Mouse (Mus musculus): ENCODE data around the gene Sh2d3c. TPM values are rescaled to one million over a fixed set of nuclear protein-coding genes. Genes with fewer than 3 reads are reported as not detected.
A peak's percentile ranks its signal among the peaks of the same experiment; 100 is the strongest.

The Sh2d3c gene
- total RNA-seq, 4 experiments from 2014 or later: 12.4 to 23.9 (median 18.0) TPM

DNA sequence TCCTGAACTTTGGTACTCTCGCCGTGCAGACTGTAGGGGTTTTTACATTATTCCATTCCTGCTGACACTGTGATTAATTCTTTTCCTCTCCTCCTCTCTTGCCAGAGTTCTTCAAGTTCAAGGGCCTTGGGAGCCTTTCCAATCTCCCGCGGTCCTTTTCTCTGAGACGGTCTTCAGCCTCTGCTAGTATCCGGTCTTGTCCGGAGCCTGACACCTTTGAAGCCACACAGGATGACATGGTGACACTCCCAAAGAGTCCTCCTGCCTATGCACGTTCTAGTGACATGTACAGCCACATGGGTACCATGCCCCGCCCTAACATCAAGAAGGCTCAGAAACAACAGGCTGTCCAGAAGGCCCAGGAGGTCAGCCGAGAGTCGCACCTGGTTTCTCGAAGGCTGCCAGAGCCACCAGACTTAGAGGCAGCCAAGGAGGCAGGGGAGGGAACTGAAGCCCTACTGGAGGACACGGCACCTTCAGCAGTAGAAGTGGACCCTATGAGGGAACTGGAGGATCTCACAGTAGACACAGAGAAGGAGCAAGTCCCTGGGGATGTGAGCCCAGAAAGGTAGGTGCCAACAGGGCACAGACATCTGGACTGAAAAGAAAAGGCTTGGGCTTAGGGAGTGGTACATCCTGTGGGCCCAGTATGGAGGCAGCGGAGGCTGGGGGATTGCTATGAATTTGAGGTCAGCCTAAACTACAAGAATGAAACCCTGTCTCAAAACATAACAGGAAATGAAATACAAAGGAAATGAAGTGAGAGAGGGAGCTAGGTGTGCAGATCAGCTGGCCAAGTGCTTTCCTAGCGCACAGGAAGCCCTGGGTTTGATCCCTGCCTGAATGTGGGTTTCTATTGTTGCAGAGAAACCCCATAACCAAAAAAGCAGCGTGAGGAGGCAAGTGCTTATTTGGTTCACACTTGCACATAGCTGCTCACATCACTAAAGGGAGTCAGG, 4.3 kb downstream of the Sh2d3c start:
- no peak for DNase-seq

DNA sequence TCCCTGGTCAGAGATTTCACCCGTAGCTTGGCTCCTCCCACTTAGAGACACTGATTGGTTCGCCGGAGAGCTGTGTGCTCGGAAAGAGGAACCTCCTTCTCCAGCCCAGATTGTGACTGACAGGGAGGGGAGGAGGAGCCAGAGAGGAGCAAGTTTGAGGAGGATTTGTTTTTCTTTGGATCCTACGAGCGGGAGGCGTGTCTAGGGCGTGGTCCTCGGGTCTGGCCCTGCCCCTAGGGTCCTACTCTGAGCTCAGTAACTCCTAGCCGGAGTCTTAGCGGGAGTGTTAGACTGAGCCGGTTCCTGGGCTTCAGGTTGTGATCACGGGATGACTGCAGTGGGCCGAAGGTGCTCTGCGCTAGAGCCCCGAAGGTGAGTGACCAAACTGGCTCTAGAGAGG, 6.6 kb downstream of the Sh2d3c start:
- peak; percentile 95 for DNase-seq

DNA sequence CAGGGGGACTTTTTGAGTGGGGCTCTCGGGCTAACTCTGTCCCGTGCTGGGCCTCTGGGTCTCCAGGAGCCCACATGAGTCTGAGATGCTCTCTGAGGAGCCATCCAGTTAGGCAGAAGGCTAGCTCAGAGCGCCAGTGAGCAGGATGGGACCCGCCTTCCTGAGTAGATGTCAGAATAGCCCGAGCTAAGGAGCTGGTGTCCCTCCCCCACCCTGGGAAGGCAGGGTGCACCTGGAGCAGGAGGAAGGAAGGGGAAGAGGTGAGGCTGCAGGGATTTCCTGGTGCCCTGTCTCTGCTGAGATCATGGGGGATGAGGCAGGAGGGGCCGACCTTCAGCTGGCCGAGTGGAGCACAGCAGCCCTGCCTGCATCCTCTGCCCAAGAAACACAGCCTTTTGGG, 7.6 kb downstream of the Sh2d3c start:
- peak; percentile 60 for DNase-seq

DNA sequence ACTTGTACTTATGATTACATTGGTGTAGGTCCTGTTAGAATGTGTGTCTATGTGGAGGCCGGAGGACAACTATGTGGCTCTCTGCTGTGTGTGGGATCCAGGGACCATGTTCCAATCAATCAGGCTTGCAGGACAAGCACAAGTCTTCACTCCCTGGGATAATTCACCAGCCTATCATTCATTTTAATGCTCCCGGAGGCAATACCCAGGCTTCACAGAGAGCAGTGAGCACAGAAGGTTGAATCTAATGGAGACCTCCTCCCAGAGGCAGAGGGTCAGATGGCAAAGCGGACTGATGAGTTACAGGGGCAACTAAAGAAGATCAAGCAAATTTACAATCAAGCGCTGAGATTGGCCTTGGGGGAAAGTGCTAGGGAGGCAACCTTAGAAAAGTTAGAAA, 8.7 kb downstream of the Sh2d3c start:
- no peak for DNase-seq

DNA sequence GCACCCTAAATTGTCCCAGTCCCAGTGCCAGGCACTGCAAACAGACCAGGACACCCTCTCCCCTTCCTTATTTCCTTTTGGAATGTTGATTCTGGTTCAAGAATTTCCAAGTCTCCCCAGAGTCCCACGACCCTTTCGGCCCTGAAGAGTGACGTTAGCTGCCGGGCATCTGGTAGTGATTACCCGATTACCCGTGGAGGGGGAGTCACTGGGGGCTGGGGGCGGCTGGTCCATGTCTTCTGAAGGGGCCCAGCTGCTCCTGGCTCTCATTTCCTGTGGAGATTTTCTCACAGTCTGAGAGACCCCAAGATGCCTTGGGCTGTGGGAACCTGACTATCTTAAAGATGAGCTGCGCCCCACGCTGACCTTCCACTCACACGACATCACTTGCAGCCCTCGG, 10.0 kb downstream of the Sh2d3c start:
- no peak for DNase-seq

DNA sequence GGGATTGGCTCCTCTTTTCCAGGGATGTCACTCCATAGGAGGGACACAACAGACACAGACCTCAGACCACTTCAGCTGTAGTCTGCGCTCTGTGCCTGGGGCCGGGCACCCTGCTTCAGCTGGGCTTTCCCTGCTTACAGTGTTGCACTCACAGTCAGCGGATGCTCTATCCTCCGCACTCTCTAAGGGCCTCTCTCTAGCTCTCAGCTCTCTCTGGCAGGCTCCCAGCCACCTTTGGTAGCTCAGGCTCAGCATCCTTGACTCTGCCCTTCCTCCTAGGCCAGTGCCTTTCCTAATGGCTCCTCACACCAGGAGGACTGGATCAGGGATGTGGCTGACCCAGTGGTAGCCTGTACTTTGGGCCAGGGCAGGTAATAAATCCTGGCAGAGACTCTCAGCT, 11.1 kb downstream of the Sh2d3c start:
- no peak for DNase-seq

DNA sequence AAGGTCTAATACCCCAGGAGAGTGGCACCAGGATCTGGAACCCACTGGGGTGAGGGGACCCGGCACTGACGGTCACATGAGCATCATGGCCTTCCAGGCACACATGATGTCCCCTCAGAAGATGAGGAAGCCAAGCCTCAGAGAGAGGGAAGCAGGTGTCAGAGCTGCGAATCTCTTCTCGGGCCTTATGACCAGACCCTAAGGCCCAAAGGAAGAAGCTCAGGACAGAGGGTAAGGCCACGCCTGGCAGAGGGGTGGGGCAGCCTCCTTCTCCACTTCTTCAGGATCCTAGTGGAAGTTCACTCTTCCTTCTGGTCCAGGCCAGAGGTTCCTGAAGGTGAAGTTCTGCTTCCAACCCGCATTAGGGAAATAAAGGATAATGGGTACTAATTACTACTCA, 11.8 kb downstream of the Sh2d3c start:
- no peak for DNase-seq

DNA sequence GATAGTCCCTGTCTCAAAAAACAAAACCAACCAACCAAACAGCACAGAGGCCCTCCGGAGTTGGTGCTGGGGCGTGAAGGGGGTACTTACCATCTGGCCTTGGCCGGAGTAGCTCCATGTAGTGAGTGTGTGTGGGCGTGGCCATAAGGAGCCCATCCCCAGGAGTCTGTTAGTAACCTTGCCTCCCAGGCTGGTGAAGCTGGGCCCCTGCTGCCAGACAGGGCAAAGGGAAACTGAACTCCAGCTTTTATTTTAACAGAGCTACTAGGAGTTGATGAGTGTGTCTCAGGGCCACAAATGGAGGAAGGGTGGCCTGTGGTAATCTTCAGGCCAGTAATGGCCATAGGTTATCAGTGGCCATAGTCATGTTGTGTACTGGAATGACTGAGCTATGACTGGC, 13.6 kb downstream of the Sh2d3c start:
- no peak for DNase-seq

DNA sequence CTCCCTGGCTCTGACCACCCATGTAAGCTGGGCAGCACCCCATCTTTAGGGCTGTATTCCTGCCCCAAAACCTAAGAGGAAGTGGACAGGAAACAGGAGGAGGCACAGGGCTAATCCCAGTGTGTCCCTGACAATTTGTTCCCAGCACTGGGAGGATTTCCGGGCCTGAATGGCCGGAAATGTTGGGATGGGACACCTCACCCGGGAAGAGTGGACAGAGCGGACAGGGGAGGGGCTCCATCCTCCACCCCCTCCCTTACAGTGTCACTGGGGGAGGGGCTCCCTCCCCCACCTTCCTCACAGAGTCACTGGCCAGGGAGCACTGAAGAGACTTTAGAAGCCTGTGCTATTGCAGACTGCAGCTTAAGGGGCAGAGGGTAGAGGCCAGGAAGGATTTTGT, 14.1 kb downstream of the Sh2d3c start:
- no peak for DNase-seq

DNA sequence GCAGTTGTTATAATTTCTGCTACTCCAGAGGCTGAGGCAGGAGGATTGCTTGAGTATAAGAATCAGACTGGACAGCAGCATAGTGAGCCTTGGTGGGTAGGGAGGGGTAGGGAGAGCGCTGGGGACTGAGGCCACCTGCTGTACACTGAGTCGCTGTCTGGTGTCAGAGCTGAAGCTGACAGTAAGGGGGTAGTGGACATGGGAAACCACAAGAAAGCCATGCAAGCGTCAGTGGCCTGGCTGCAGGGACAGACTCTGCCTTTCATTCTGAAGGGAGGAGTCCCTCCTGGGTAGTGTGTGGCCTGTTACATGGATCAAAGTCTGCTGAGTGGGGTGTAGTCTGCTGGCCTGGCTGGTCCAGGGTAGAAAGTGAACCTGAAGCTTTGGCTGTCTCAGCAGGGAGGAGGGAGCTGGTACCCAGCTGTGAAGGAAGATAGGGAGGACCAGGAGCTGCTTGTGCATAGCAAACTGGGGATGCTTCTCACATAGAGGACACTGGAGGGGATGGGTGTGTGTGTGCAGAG, 15.5 kb downstream of the Sh2d3c start:
- no peak for DNase-seq

DNA sequence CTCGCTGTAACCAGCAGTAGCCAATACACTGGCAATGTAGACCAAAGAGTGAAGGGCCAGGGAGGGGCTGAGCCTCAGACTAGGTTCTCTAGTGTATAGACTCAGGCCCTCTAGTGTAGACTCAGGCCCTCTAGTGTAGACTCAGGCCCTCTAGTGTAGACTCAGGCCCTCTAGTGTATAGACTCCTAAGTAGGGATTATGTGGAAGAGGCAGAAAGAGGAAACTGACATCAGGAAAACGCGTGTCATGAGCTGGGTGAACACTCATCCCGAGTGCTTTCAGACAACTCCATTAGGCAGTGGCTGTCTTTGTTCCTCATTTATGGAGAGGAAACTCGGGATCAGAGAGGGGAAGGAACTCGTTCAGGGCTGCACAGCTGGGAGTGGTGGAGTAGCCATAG, 16.2 kb downstream of the Sh2d3c start:
- no peak for DNase-seq

DNA sequence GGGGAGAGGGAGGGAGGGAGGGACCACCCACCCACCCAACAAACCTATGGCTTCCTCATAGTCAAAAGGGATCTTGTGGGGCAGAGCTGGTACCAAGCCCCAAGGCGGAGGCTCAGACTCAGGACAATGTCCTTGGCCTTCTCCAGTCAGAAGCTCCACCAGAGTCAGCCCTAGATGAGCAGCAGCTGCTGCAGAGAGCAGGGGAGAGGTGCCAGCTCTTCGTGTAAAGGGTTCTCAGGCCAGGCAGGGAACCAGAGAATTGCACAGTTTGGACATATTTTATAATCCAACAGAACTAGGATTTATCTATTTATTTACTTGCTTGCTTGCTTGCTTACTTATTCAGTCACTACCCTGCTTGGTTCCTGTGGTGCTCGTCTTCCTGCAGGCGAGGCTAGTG, 18.5 kb downstream of the Sh2d3c start:
- DNase-seq: no peak

DNA sequence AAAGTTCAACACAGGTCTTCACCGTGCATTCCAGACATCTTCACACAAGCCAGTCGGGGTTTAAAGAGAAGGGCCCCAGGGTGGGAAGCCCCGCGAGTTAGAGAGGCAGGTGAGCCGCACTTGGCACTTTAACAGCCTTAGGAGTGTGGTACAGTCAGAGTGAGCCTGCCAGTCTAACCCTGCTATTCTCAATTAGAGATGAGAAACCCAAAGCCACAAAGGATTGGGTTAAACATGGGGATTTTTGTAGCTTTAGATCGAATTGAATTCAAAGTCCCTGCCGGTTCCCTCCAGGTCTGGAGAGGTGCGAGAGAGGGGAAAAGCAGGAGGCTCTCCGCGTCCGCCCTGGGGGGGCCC, 20.0 kb downstream of the Sh2d3c start, which contains the start of gene 6330409D20Rik:
Gene 6330409D20Rik, minus strand, starts transcription at position 101 of the 357 bp plus-strand sequence.
- no peak for DNase-seq

DNA sequence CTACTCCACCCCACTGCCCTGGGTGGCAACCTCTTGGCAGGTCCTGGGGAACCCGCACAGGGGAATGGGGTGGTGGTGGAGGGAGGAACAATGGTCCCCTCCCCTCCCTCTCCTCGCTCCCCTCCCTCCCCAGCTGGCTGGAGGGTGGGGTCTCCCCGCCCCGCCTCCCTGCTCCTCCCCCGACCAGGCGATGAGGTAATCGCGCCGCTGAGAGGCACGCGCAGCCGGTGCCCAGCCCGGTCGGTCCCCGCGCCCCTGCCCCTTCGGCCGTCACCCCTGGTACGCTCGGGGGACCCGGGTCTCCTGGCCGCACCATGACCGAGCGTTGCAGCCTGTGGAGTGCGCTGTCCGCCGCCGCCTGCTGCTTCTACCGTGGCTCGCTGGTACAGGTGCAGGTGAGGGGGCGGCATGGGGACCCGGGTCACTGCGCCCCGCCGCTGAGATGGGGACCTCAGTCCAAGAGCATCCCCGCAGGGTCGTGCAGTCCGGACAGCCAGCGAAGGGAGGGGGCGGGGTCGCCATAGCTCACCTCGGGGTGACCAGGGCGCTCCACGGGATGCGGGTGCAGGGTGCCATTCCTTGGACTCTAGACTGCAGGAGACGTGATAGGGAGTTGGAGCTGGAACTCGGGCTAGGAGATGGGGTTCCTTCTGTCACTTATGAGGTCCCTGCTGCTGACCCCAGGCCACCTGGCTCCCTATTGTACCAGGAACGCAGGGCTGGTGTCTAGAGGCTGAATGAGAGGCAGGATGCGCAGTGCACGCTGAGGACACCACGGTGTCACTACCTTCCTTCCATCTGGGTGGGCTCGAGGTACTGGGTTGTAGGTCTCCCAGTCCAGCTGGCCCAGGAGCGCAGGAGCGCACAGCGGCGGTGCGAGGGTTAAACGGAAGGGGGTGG, 20.7 kb downstream of the Sh2d3c start:
- no peak for DNase-seq

DNA sequence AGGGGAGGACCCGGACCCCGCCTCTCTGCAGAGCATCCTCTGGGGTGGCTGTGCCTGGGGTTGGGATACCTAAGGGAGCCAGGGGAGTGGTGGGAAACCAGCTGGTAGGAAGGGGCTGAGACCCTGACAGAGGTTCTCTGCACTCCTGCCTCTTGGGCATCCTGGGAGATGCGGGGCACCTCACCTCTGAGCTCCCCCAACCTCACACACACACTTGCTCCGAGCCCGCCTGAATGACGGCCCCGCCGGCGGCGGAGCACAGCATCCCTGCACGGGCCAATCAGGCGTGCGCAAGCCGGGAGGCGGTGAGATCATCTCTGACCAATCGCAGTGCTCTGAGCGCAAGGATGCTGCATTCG, 21.3 kb downstream of the Sh2d3c start:
- no peak for DNase-seq

DNA sequence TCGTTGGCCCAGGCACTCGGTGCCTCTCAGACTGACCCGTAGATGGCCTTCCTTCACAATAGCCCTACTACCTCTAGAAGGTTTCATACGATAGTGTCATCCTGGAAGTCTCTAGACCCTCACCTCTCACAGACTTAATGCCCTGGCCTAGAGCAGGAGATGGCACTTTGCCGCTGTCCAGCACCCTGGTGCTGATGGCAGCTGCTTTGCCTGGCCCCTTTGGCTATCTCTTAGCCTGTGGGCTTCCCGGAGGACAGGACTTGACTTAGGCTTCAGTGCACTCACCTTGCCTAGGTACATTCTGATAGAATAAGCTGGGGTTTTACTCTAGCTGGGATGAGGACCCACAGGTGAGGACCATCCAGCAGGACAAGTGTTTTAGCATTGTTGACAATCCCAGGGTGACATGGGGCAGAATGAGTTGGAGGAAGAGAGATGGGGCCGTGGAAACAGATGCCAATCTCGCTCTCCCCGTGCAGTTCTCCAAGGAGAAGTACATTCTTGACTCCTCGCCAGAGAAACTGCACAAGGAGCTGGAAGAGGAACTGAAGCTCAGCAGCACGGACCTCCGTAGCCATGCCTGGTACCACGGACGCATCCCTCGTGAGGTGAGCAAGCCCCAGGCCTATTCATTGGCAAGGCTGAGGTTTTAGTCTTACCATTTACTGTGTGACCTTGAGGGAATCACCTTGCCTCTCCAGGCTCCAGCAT, 23.6 kb downstream of the Sh2d3c start:
- DNase-seq: no peak

DNA sequence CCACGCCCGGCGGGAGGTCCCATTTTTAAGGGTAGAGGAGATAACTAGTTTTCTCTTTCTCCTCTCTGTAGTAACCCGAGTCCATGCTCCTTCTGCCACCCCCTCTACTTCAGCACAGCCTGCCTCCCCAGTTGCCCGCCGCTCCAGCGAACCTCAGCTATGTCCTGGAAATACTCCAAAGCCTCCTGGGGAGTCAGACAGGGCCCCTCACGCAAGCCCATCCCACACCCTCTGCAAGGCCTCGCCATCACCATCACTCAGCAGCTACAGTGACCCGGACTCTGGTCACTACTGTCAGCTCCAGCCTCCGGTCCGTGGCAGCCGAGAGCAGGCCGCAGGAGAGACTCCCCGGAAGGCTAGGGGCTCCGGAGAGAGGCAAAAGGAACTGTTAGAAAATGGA, 28.2 kb downstream of the Sh2d3c start:
- DNase-seq: no peak

DNA sequence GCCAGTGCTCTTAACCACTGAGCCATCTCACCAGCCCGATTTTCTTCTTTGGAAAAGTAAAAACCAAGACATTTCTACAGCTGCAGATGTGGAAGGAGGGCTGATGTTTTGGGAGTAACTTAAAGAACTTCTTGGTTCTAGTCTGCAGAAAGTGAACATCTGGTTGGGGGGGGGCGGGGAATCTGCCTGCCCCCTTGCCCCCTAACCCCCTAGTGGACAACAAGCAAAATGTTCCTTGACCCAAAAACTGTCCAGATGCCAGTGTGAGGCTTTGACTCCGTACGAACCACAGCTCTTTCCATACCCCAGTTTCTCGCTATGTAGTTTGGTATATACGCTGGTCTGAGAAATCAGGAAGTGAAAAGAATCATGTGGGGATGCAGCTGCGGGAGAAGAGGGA, 29.3 kb downstream of the Sh2d3c start:
- DNase-seq: no peak

DNA sequence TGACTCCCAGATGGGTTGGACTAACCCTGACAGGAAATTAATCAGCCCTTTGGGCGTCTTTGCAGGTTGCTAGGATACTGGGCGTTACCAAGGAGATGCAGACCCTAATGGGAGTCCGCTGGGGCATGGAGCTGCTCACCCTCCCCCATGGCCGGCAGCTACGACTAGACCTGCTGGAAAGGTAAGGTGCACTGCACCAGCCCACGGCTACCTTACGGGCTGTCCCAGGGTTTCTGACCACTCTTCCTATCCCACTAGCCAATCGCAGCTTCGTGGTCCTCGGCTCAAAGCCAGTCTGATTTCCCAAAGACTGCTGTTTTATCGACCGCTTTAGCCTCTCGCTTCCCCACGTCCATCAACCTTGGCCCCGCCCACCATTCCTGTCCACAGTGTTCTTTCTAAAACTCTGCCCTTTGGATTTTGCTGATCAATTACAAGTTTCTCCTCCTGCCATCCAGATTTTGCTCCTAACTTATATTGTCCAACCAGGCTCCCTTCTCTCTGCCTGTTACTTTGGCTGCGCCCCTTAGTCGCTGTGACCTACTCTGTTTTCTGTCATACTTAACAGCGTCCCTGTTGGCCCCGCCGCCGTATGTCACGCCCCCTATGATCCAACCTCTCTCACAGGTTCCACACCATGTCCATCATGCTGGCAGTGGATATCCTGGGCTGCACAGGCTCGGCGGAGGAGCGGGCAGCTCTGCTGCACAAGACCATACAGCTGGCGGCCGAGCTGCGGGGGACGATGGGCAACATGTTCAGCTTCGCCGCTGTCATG, 30.2 kb downstream of the Sh2d3c start:
- DNase-seq: peak; percentile 70

DNA sequence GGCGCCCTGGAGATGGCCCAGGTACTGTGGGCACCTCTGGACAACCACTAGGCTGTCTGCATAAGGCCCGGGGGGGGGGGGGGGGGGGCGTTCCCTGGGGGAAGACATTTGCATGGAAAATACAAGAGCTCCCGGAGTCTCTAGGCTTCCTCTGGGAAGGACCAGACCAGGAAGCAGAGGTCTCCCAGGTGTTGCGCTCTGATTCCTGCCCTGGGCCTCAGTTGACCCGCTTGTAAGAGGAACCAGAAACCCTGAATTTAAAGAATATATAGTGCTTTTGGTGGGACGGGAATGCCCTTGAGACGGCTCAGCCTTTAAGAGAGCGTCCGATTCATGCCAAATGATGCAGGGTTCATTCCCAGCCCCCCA, 30.8 kb downstream of the Sh2d3c start:
- DNase-seq: no peak

DNA sequence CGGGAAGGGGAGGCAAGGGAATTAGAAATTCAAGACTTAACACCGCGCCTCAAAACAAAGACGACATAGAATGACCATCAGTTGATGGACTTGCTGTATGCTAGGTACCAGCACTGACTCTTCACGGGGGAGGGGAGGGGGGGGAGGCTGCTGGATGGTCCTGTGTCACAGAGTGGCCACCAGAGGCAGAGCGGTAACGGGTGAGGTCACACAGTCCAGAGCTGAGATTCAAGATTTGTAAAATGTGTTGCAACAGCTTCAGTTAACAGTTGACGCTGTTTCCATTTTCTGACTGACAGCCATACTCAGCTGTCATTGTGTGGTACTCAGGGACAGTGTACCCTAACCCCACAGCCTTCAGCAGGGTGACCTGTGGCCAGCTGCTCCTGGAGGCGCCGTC, 31.3 kb downstream of the Sh2d3c start:
- DNase-seq: no peak

DNA sequence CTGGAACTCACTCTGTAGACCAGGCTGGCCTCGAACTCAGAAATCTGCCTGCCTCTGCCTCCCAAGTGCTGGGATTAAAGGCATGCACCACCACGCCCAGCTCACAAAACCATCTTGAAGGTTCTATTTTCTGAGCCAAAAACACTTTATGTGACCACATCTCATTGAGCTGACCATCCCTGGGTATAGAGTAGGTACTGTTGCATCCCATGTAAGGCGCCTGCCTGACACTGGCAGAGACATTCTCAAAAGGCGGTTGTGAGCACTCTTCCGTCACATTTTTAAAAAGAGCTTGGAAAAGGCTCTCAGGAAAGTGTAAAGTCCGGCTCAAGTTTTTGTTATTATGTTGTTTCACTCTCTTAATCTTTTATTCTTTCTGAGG, 35.8 kb downstream of the Sh2d3c start:
- DNase-seq: no peak

Measured in adrenal gland, adult 8-10 months (tissue).